Mouse (Mus musculus): ENCODE results near the gene Pitpna. TPM values are rescaled to one million over a fixed set of nuclear protein-coding genes. Genes with fewer than 3 reads are reported as not detected.
A peak's percentile ranks its signal among the peaks of the same experiment; 100 is the strongest.
"Not testable (repeated sequence)": the region's sequence is repeated elsewhere in the genome, so short reads cannot be mapped to it uniquely, and the experiment has no call there.

The Pitpna gene
- polyA plus RNA-seq, 1 experiment from 2014 or later = 82.4 TPM

DNA sequence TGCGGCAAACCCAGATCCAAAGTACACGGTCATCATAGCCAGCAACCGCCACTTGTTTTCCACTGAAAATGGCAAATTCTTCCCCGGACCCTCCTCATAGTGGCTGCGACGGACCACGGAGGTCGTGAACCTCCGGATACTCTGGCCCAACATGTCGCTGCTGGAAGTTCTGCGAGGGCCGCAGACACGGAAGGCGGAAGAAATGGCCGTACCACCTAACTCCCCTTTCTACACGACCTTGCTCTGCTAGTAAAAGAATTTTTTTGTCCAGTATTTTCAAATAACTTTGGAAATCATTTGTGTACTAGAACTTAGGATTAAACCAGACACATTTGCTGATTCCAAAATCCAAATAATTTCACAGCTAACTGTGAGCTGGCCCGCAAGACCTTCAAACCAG, 11.9 kb downstream of the Pitpna start:
- 93% methylated on average over 17 of the region's 17 CpGs for WGBS
- not testable (repeated sequence) for H3K9me3 ChIP-seq; H3K9ac ChIP-seq; H3K4me3 ChIP-seq (replicated peaks); H3K27ac ChIP-seq; ATAC-seq (ENCODE audit: insufficient read depth, low FRiP score, low read depth); H3K27me3 ChIP-seq (replicated peaks); H3K4me2 ChIP-seq
- H3K36me3 ChIP-seq = peaks cover 43% of the 10 kb centered on the region
- peaks cover 14% of the 10 kb centered on the region; the same call in 1 of the 2 replicates for H3K4me1 ChIP-seq

DNA sequence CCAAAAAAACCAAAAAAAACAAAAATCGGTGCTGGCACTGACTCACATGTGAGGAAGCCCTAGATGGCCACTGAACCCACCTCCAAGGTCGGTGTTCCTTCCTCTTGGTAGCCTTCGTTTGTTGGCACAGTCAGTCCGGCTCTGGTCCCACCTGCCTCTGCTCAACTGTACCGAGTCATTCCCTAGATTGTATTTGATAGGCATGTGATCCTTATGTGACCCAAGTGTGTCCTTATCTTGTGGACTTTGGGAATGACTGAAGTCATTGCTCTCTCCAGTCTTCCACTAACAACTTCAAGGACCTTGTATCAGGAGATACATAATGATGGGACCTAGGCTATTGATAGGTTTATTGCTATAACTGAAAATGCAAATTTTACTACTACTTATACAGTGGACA, 16.9 kb downstream of the Pitpna start:
- 81% methylated on average over 5 of the region's 5 CpGs for WGBS
- Histone ChIP-seq H3K4me2 (no peak overlapping the region), H3K27ac (no peak overlapping the region), H3K9ac (no peak overlapping the region), H3K27me3 (replicated peaks) (no peaks in the 10 kb centered on the region), H3K9me3 (no peaks in the 10 kb centered on the region), H3K36me3 (peaks cover 46% of the 10 kb centered on the region), H3K4me3 (replicated peaks) (no peak overlapping the region), H3K4me1 (no peaks in the 10 kb centered on the region)
- ATAC-seq (ENCODE audit: insufficient read depth, low FRiP score, low read depth) = no peak

DNA sequence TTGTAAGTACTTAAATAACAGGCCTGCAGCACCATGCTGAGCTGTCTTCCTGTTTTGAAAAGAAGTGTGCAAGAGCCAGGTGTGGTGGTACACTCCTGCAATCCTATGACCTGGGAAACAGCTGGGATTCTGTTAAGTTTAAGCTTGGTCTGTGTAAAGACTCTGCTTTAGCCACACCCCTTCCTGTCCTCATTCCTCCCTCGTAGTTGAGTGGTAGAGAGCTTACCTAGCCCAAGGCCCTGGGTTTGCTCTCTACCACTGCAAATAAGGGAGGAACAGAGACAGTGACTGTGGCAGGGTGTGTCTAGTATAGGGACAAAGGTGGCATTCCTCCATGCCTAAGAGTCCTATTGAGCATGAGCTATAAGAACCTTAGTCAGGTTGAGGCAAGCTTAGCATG, 17.4 kb downstream of the Pitpna start:
- Histone ChIP-seq H3K36me3 (peaks cover 43% of the 10 kb centered on the region), H3K27ac (no peak overlapping the region), H3K4me2 (no peak overlapping the region), H3K9me3 (no peaks in the 10 kb centered on the region), H3K4me1 (no peaks in the 10 kb centered on the region), H3K4me3 (replicated peaks) (no peak overlapping the region), H3K27me3 (replicated peaks) (no peaks in the 10 kb centered on the region), H3K9ac (no peak overlapping the region)
- no peak for ATAC-seq (ENCODE audit: insufficient read depth, low FRiP score, low read depth)
- WGBS = 41% methylated on average over 1 of the region's 1 CpGs

DNA sequence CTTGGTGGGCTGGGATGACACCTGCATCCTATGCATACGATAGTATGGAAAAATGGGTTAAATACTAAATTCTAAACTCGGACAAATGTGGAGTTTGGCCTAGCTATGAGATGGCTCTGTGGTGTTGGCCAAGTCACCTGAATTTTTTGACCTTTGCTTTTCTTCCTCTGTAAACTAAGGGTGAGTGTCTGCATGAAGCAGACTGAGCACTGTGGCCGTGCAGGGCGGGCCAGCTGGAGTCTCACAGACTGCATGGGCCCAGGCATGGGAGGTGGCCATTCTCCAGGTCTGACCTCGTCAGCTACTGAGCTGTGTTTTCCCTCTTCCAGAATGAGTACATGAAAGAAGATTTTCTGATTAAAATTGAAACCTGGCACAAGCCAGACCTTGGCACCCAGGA, 20.9 kb downstream of the Pitpna start:
- H3K4me2 ChIP-seq = no peak overlapping the region
- H3K9ac ChIP-seq = no peak overlapping the region
- no peak overlapping the region for H3K27ac ChIP-seq
- H3K9me3 ChIP-seq = no peaks in the 10 kb centered on the region
- WGBS = 87% methylated on average over 5 of the region's 5 CpGs
- H3K36me3 ChIP-seq = peaks cover 27% of the 10 kb centered on the region
- no peak overlapping the region for H3K4me3 ChIP-seq (replicated peaks)
- no peaks in the 10 kb centered on the region for H3K27me3 ChIP-seq (replicated peaks)
- ATAC-seq (ENCODE audit: insufficient read depth, low FRiP score, low read depth) = no peak
- H3K4me1 ChIP-seq = no peaks in the 10 kb centered on the region

DNA sequence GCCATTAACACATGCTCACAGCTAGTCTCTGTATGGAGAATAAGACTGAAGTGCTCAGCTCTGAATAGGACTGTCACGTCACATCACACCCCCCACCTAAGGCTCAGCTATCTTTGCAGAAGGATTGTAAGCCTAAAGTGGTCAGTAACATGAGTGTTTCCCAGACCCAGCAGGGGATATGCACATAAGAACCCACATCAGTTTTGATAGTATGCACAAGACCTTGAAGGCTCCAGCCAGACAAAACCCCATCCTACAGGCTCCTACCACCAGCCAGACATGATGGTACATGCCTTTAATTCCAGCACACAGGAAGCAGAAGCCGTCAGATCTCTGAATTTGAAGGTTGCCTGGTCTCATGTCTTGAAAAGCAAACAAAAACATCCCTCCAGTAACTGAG, 22.1 kb downstream of the Pitpna start:
- Histone ChIP-seq H3K4me1 (no peaks in the 10 kb centered on the region), H3K9ac (no peak overlapping the region), H3K4me3 (replicated peaks) (no peak overlapping the region), H3K4me2 (no peak overlapping the region), H3K27ac (no peak overlapping the region), H3K27me3 (replicated peaks) (no peaks in the 10 kb centered on the region), H3K9me3 (no peaks in the 10 kb centered on the region), H3K36me3 (peaks cover 32% of the 10 kb centered on the region)
- 81% methylated on average over 2 of the region's 2 CpGs for WGBS
- no peak for ATAC-seq (ENCODE audit: insufficient read depth, low FRiP score, low read depth)

DNA sequence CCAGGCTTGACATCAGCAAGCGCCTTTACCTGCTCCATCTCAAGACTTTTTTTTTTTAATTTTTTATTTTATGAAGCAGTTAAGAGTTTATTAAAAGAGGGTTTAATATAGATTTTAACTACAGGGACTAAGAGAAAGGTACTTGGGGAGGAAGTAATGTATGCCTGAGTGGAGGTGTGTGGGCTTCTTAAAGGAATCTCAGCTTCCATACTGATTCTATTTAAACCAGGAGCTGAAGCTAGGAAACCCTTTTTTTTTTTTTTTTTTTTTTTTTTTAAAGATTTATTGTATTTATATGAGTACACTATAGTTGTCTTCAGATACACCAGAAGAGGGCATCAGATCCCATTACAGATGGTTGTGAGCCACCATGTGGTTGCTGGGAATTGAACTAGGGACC, 26.9 kb downstream of the Pitpna start:
- H3K4me2 ChIP-seq = no peak overlapping the region
- H3K4me1 ChIP-seq = no peaks in the 10 kb centered on the region; the same call in 1 of the 2 replicates
- H3K27ac ChIP-seq = no peak overlapping the region
- H3K9me3 ChIP-seq = no peaks in the 10 kb centered on the region
- no peaks in the 10 kb centered on the region for H3K27me3 ChIP-seq (replicated peaks)
- 100% methylated on average over 1 of the region's 1 CpGs for WGBS
- H3K4me3 ChIP-seq (replicated peaks) = no peak overlapping the region
- no peak for ATAC-seq (ENCODE audit: insufficient read depth, low FRiP score, low read depth)
- peaks cover 33% of the 10 kb centered on the region for H3K36me3 ChIP-seq
- H3K9ac ChIP-seq = no peak overlapping the region

DNA sequence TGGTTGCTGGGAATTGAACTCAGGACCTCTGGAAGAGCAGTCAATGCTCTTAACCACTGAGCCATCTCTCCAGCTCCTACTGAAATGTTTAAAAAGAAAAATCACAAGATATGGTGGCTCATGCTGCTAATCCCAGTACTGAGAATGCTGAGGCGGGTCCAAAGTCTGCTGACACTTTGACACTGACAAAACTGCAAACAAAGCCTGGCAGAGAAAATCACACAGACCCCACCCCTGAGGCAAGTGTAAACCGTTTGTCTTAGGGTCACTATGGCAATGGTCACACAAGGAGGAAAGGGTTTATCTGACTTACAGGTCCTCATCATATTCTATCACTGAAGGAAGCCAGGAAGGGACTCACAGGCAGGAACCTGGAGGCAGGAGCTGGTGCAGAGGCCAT, 27.7 kb downstream of the Pitpna start:
- Histone ChIP-seq H3K4me3 (replicated peaks) (no peak overlapping the region), H3K27ac (no peak overlapping the region), H3K9ac (no peak overlapping the region), H3K27me3 (replicated peaks) (no peaks in the 10 kb centered on the region), H3K4me2 (no peak overlapping the region), H3K4me1 (no peaks in the 10 kb centered on the region; the same call in 1 of the 2 replicates), H3K9me3 (no peaks in the 10 kb centered on the region), H3K36me3 (peaks cover 40% of the 10 kb centered on the region)
- ATAC-seq (ENCODE audit: insufficient read depth, low FRiP score, low read depth) = no peak
- 75% methylated on average over 2 of the region's 2 CpGs for WGBS

DNA sequence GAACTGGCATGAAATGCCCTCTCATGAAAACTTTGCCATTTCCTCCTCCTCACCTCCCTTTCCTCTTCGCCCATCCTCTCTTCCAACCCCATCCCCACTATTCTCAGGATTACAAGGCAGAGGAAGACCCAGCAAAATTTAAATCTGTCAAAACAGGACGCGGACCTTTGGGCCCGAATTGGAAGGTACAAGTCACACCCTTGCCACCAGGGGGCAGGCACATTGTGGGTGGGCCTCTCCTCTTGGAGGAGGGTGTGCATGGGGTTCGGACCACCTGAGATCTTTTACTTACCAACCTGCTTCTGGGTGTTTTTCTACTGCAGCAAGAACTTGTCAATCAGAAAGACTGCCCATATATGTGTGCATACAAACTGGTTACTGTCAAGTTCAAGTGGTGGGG, 31.2 kb downstream of the Pitpna start:
- peaks cover 29% of the 10 kb centered on the region for H3K36me3 ChIP-seq
- H3K4me2 ChIP-seq = no peak overlapping the region
- no peaks in the 10 kb centered on the region for H3K27me3 ChIP-seq (replicated peaks)
- ATAC-seq (ENCODE audit: insufficient read depth, low FRiP score, low read depth) = no peak
- no peaks in the 10 kb centered on the region for H3K9me3 ChIP-seq
- no peak overlapping the region for H3K27ac ChIP-seq
- no peak overlapping the region for H3K9ac ChIP-seq
- 83% methylated on average over 5 of the region's 5 CpGs for WGBS
- H3K4me3 ChIP-seq (replicated peaks) = no peak overlapping the region
- no peaks in the 10 kb centered on the region; the same call in 1 of the 2 replicates for H3K4me1 ChIP-seq

DNA sequence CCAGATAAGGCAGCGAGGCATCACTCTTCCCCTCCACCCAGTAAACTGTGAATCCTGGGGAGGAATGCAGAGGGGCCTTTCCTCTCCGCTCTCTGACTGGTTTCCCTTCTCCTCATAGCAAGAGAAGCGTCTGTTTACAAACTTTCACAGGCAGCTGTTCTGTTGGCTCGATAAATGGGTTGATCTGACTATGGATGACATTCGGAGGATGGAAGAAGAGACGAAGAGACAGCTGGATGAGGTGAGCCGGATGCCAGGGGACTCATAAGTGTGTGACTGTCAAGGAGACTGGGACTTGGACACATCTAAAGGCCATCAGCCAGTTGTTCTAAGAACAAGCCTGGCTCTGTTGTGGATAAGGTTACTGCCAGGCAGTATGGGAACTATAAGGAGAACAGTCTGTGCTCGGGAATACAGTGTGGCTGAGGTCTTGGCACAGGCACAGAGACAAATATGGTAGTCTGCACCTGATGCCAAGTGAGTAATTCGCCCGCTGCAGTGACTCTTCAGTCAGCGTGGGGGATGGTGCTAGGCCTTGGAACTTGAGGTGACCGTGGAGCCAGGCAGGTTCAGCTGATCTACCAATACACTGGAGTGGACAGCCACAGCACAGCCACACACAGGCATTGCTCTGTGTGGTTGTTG, 32.4 kb downstream of the Pitpna start:
- H3K4me2 ChIP-seq = no peak overlapping the region
- H3K9ac ChIP-seq = no peak overlapping the region
- 71% methylated on average over 12 of the region's 12 CpGs for WGBS
- no peaks in the 10 kb centered on the region for H3K9me3 ChIP-seq
- ATAC-seq (ENCODE audit: insufficient read depth, low FRiP score, low read depth) = no peak
- no peaks in the 10 kb centered on the region for H3K27me3 ChIP-seq (replicated peaks)
- no peaks in the 10 kb centered on the region; the same call in 1 of the 2 replicates for H3K4me1 ChIP-seq
- peaks cover 26% of the 10 kb centered on the region; the same call in 1 of the 2 replicates for H3K36me3 ChIP-seq
- peak overlapping the region; percentile 35; the same call in 1 of the 2 replicates for H3K27ac ChIP-seq
- H3K4me3 ChIP-seq (replicated peaks) = no peak overlapping the region

DNA sequence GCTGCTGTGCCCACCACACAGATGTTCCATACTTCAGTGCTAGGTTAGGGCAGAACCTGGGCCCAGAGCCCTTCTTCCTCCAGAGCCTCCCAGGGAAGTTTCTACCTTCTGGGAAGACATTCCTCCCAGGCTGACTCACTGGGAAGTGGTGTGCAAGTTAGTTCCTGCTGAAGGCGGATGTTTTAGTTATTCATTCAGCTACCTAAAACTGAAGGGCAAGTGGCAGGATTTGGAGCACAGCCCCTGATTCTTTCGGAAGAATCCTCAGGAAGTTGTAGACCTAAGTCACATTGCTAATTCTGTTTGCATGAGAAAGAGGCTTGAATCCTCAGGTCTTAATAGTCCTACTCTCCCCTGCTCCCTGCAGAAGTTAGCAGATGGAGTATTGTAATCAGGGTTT, 33.5 kb downstream of the Pitpna start:
- H3K9me3 ChIP-seq = no peaks in the 10 kb centered on the region
- H3K4me1 ChIP-seq = no peaks in the 10 kb centered on the region; the same call in 1 of the 2 replicates
- peaks cover 37% of the 10 kb centered on the region for H3K36me3 ChIP-seq
- H3K27ac ChIP-seq = peak overlapping the region; percentile 41; the same call in 1 of the 2 replicates
- no peak overlapping the region for H3K9ac ChIP-seq
- H3K27me3 ChIP-seq (replicated peaks) = no peaks in the 10 kb centered on the region
- 81% methylated on average over 2 of the region's 2 CpGs for WGBS
- H3K4me2 ChIP-seq = no peak overlapping the region
- no peak for ATAC-seq (ENCODE audit: insufficient read depth, low FRiP score, low read depth)
- no peak overlapping the region for H3K4me3 ChIP-seq (replicated peaks)

DNA sequence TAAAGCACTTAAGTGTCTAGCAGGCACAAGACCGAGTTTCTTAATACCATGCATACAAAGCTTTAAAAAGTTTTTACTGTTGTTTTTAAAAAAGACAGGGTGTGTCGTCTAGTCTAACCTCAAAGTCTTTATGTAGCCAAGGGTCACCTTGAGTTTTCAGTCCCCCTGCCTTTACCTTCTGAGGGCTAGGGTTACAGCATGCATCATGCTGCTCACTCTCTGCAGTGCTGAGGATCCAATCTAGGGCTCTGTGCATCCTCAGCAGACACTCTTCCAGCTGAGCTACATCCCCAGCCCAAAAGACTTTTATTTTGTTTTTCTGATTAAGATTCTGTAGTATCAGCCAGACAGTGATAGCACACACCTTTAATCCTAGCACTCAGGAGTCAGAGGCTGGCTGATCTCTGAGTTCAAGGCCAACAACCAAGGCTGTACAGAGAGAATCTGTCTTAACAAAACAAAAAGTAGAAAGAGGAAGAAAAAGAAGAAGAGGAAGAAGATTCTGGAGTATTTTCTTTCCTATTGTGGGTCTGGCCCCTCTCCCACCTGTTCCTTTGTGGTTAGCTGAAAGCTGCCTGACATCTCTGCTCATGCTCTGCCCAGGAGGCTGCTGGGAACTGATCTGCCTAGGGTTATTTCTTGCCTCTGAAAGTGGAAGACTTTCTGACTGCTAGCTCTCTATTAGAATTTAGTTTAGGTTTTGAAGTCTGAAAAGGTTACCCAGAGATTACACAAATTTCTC, 34.9 kb downstream of the Pitpna start:
- H3K27ac ChIP-seq = peak overlapping the region; percentile 28; the same call in 1 of the 2 replicates
- no peak for ATAC-seq (ENCODE audit: insufficient read depth, low FRiP score, low read depth)
- H3K27me3 ChIP-seq (replicated peaks) = no peaks in the 10 kb centered on the region
- H3K4me3 ChIP-seq (replicated peaks) = no peak overlapping the region
- no peak overlapping the region for H3K4me2 ChIP-seq
- no peaks in the 10 kb centered on the region for H3K9me3 ChIP-seq
- WGBS = 79% methylated on average over 2 of the region's 2 CpGs
- H3K36me3 ChIP-seq = peaks cover 48% of the 10 kb centered on the region
- no peaks in the 10 kb centered on the region; the same call in 1 of the 2 replicates for H3K4me1 ChIP-seq
- H3K9ac ChIP-seq = no peak overlapping the region

DNA sequence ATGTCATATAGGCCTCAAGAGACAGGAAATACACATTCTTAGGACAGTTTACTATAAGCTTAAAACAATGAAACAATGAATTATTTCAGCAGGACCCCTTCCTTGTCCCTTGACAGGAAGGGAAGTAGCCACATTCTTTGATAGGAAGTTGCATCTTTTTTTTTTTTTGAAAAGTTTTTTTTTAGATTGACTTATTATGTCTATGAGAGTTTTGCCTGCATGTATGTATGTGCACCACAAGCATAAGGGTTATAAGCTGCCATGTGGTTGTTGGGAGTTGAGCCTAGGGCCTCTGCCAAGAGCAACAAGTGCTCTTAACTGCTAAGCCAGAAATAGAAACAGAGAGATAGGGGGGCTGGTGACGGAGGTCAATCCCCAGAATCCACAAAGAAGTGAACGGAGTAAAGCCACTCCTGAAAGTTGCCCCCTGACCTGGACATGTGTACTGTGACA, 36.2 kb downstream of the Pitpna start:
- no peak for ATAC-seq (ENCODE audit: insufficient read depth, low FRiP score, low read depth)
- no peaks in the 10 kb centered on the region for H3K9me3 ChIP-seq
- no peaks in the 10 kb centered on the region for H3K27me3 ChIP-seq (replicated peaks)
- H3K4me3 ChIP-seq (replicated peaks) = no peak overlapping the region
- no peak overlapping the region for H3K4me2 ChIP-seq
- 56% methylated on average over 2 of the region's 2 CpGs for whole genome bisulfite sequencing
- no peaks in the 10 kb centered on the region; the same call in 1 of the 2 replicates for H3K4me1 ChIP-seq
- peaks cover 44% of the 10 kb centered on the region for H3K36me3 ChIP-seq
- H3K27ac ChIP-seq = peak overlapping the region; percentile 57; the same call in 1 of the 2 replicates
- no peak overlapping the region for H3K9ac ChIP-seq

All from stomach, embryonic 15.5 days (tissue).